Comparison of ENCODE assay signal across 14 mouse cellular contexts in genomic region chr2:71534242-71535052, GRCm38 (mm10). TPM values are rescaled to one million over a fixed set of nuclear protein-coding genes. Genes with fewer than 3 reads are reported as not detected.
A peak's percentile ranks its signal among the peaks of the same experiment; 100 is the strongest.
DNase-seq lines count a peak whose midpoint lies in the region; ATAC-seq and TF ChIP-seq lines count a peak whose summit lies in the region.
"Had no signal": no experiment of that assay in that cellular context is flagged by ENCODE, and none has a peak within 500 bp of the region (broad histone marks: within the 10 kb centered on the region; RNA-seq: fewer than 3 reads in every experiment).

No protein-coding gene starts in this region.

- peaks cover 32% of the 10 kb centered on the region for H3K4me1 ChIP-seq in embryonic facial prominence, embryonic 15.5 days
- peaks cover 24% of the 10 kb centered on the region for H3K4me1 ChIP-seq in midbrain, embryonic 12.5 days

- TF ChIP-seq CTCF in left cerebral cortex, adult 2 months (IDR thresholded peaks at IDR 0.05): no peak

- H3K9me3 ChIP-seq in embryonic facial prominence, embryonic 15.5 days (replicated peaks): no peaks in the 10 kb centered on the region
- no peaks in the 10 kb centered on the region for H3K9me3 ChIP-seq in midbrain, embryonic 12.5 days
- H3K9me3 ChIP-seq: neural tube, embryonic 12.5 days had no signal

- peaks cover 92% of the 10 kb centered on the region for H3K27me3 ChIP-seq in embryonic facial prominence, embryonic 15.5 days
- H3K27me3 ChIP-seq in midbrain, embryonic 12.5 days: peaks cover 94% of the 10 kb centered on the region

- no peak for ATAC-seq in embryonic facial prominence, embryonic 15.5 days (ENCODE audit: insufficient number of reproducible peaks, low FRiP score, low TSS enrichment, low read depth)
- no peak for ATAC-seq in midbrain, embryonic 12.5 days (ENCODE audit: low FRiP score, low read depth)
- ATAC-seq in erythroblast, adult 5-6 weeks (replicated peaks; ENCODE audit: low FRiP score, poor library complexity, severe bottlenecking): no peak

- no peak for DNase-seq in left cerebral cortex, adult 2 months (ENCODE audit: extremely low spot score in 1 of 2, low spot score in 2 of 2)
- DNase-seq in left cerebral cortex, adult 18-20 months (ENCODE audit: low spot score in 2 of 2): no peak
- peak; percentile 48 for DNase-seq in adipocyte (ENCODE audit: low spot score)
- no peak for DNase-seq in ovary, postnatal 10 days (ENCODE audit: low spot score)
- DNase-seq in natural killer cell, adult 2 months (ENCODE audit: low spot score in 2 of 2): no peak
- DNase-seq: kidney, adult 9 months; lung, postnatal 4 days; spleen, adult 18-20 months; thymus, postnatal 14 days had no signal

- 0 out of 2 replicates have a peak overlapping the region, but pooled peaks have one; percentile 8 for H3K4me2 ChIP-seq in embryonic facial prominence, embryonic 15.5 days (replicated peaks)
- no peak overlapping the region for H3K4me2 ChIP-seq in midbrain, embryonic 12.5 days (replicated peaks)
- H3K4me2 ChIP-seq: liver, embryonic 11.5 days; neural tube, embryonic 12.5 days had no signal

- no peak overlapping the region for H3K9ac ChIP-seq in embryonic facial prominence, embryonic 15.5 days
- no peak overlapping the region for H3K9ac ChIP-seq in midbrain, embryonic 12.5 days (replicated peaks)
- H3K9ac ChIP-seq: neural tube, embryonic 12.5 days had no signal

- no peak overlapping the region for H3K4me3 ChIP-seq in left cerebral cortex, adult 2 months
- no peak overlapping the region for H3K4me3 ChIP-seq in embryonic facial prominence, embryonic 15.5 days (replicated peaks)
- H3K4me3 ChIP-seq in midbrain, embryonic 12.5 days: peak overlapping the region; percentile 12; the same call in 1 of the 2 replicates
- H3K4me3 ChIP-seq: neural tube, embryonic 12.5 days had no signal

- no peaks in the 10 kb centered on the region for H3K36me3 ChIP-seq in embryonic facial prominence, embryonic 15.5 days
- H3K36me3 ChIP-seq in midbrain, embryonic 12.5 days: no peaks in the 10 kb centered on the region
- H3K36me3 ChIP-seq: neural tube, embryonic 12.5 days had no signal

- WGBS in embryonic facial prominence, embryonic 15.5 days: 7% methylated on average over 20 of the region's 20 CpGs
- whole genome bisulfite sequencing in midbrain, embryonic 12.5 days: 1% methylated on average over 20 of the region's 20 CpGs

- intact Hi-C loops in left cerebral cortex, adult 2 months (cut with DNase I): loop anchor here (5.0 kb wide), 1 partner anchor 1743 kb away; no protein-coding TSS in a partner anchor

- peak overlapping the region; percentile 32; the same call in 1 of the 2 replicates for H3K27ac ChIP-seq in left cerebral cortex, adult 2 months
- no peak overlapping the region for H3K27ac ChIP-seq in embryonic facial prominence, embryonic 15.5 days (replicated peaks)
- no peak overlapping the region; the same call in 1 of the 2 replicates for H3K27ac ChIP-seq in midbrain, embryonic 12.5 days (replicated peaks)
- H3K27ac ChIP-seq: neural tube, embryonic 12.5 days had no signal

RNA-seq across cellular contexts. Expression of gene Dlx1, which starts 6.5 kb away (rescaled TPM):
- 10 to 100 TPM; 21.1 to 25.3 TPM for total RNA-seq in left cerebral cortex, adult 2 months (2021)
- 10 to 100 TPM; 18.5 to 20.4 TPM for total RNA-seq in left cerebral cortex, adult 18-20 months (2021)
- 9.7 and 12.5 TPM in 2 replicates for polyA plus RNA-seq in embryonic facial prominence, embryonic 15.5 days (2015; fragmentation: Nextera tagmentation; extraction: Ambion mirVana)
- 37.2 and 59.9 TPM in 2 replicates for polyA plus RNA-seq in midbrain, embryonic 12.5 days (2016; fragmentation: Nextera tagmentation; extraction: Ambion mirVana)
- total RNA-seq in erythroblast, adult 5-6 weeks (2015; ENCODE audit: low replicate concordance): not detected in 2 replicates
- total RNA-seq in erythroblast, adult 5-6 weeks (2017; ENCODE audit: low replicate concordance): not detected in 2 replicates

RNA-seq across cellular contexts. Expression of gene Dlx2, which starts 12.1 kb away (rescaled TPM):
- 1 to 10 TPM; 5.7 to 6.9 TPM for total RNA-seq in left cerebral cortex, adult 2 months (2021)
- total RNA-seq in left cerebral cortex, adult 18-20 months (2021): 1 to 10 TPM; 4.7 to 6.7 TPM
- 6.2 and 8.5 TPM in 2 replicates for polyA plus RNA-seq in embryonic facial prominence, embryonic 15.5 days (2015; fragmentation: Nextera tagmentation; extraction: Ambion mirVana)
- polyA plus RNA-seq in midbrain, embryonic 12.5 days (2016; fragmentation: Nextera tagmentation; extraction: Ambion mirVana): 15.8 and 21.5 TPM in 2 replicates
- not detected in 2 replicates for total RNA-seq in erythroblast, adult 5-6 weeks (2015; ENCODE audit: low replicate concordance)
- total RNA-seq in erythroblast, adult 5-6 weeks (2017; ENCODE audit: low replicate concordance): not detected in 2 replicates

Comparison
In these comparisons a context has a peak if more than half of its experiments do, and no peak if none do; other contexts are left out.
1. RNA of gene Dlx1, which starts 6.5 kb away (total RNA-seq): 21.1 to 25.3 TPM in left cerebral cortex, adult 2 months and 18.5 to 20.4 TPM in left cerebral cortex, adult 18-20 months; not detected in erythroblast, adult 5-6 weeks; every median in the first group is over 10 times any median in the second.
2. RNA of gene Dlx2, which starts 12.1 kb away (total RNA-seq): 5.7 to 6.9 TPM in left cerebral cortex, adult 2 months and 4.7 to 6.7 TPM in left cerebral cortex, adult 18-20 months; not detected in erythroblast, adult 5-6 weeks; every median in the first group is over 4 times any median in the second.